Mouse (Mus musculus) brain, embryonic 14.5 days (tissue): ENCODE data around the gene 1520401A03Rik.

Experiments used
- CTCF ChIP-seq: fragments of 200-500 bp; IDR thresholded peaks from 2 replicates; pipeline ENCODE4 v1.5.1; 2012; ENCODE audit warnings: inconsistent platforms, mild to moderate bottlenecking, moderate library complexity, borderline replicate concordance; ENCODE audit not compliant: insufficient read depth, insufficient read length; ENCODE audit errors: extremely low read depth
- POLR2A ChIP-seq: fragments of 200-500 bp; IDR thresholded peaks from 2 replicates; pipeline ENCODE4 v1.6.1; 2012; ENCODE audit warnings: mild to moderate bottlenecking, inconsistent platforms, borderline replicate concordance; ENCODE audit not compliant: poor library complexity, insufficient read depth, insufficient read length, severe bottlenecking; ENCODE audit errors: extremely low read depth

GRCm38 (mm10) chr17:23706212-23706611, 16.4 kb downstream of the 1520401A03Rik start:
- TF ChIP-seq CTCF (peak; percentile 93), POLR2A (no peak)
